Mouse (Mus musculus) MEL (cell line): ENCODE measurements at regions not wholly inside any gene's neighbourhood (a gene's known extent, or its start where the extent isn't known, plus 50 kb on each side); places are given as distances from the start of the nearest gene placed in this dataset.

Source experiments
- DNase-seq: peaks from one replicate; pipeline ENCODE4 v3.0.0; 2011; ENCODE audit warnings: low read depth, low spot score
- H3K27ac ChIP-seq: 2 replicates; pipeline ENCODE4 v1.5.1; 2012; ENCODE audit warnings: low read depth, mild to moderate bottlenecking, control low read depth, low read length, moderate library complexity; ENCODE audit not compliant: control insufficient read depth
- H3K27me3 ChIP-seq, 2 experiments: fragments of 150-350 bp in 1 of 2; sonication (generic) in 1 of 2; 2 replicates each; pipeline ENCODE4 v1.6.1; 2012; ENCODE audit warnings: low read length in 2 of 2, mild to moderate bottlenecking in 2 of 2, improper control_type of control experiment in 1 of 2, moderate library complexity in 1 of 2; ENCODE audit not compliant: insufficient read depth in 2 of 2, control insufficient read depth in 1 of 2
- H3K36me3 ChIP-seq, 2 experiments: 2 replicates each; pipeline ENCODE4 v1.6.1; 2012 to 2014; ENCODE audit warnings: low read length in 2 of 2, improper control_type of control experiment in 1 of 2, inconsistent platforms in 1 of 2, mild to moderate bottlenecking in 1 of 2; ENCODE audit not compliant: insufficient read depth in 2 of 2, control insufficient read depth in 1 of 2
- H3K4me1 ChIP-seq, 2 experiments: fragments of 150-350 bp in 1 of 2; sonication (generic) in 1 of 2; 2 replicates each; pipeline ENCODE4 v1.6.1; 2012; ENCODE audit warnings: low read length in 2 of 2, improper control_type of control experiment in 1 of 2, mild to moderate bottlenecking in 1 of 2; ENCODE audit not compliant: insufficient read depth in 2 of 2, control insufficient read depth in 1 of 2
- H3K4me3 ChIP-seq, 2 experiments: fragments of 150-350 bp in 1 of 2; sonication (generic) in 1 of 2; 2 replicates each; pipeline ENCODE4 v1.5.1; 2012; ENCODE audit warnings: low read depth in 2 of 2, low read length in 2 of 2, mild to moderate bottlenecking in 2 of 2, moderate library complexity in 2 of 2, control low read depth in 1 of 2, improper control_type of control experiment in 1 of 2; ENCODE audit not compliant: control insufficient read depth in 1 of 2, insufficient read depth in 1 of 2
- H3K79me2 ChIP-seq: 2 replicates; pipeline ENCODE4 v1.6.1; 2012; ENCODE audit warnings: mild to moderate bottlenecking, low read length, moderate library complexity; ENCODE audit not compliant: control insufficient read depth, poor library complexity, insufficient read depth
- H3K9ac ChIP-seq: 2 replicates; pipeline ENCODE4 v1.6.1; 2012; ENCODE audit warnings: low read depth, mild to moderate bottlenecking, control low read depth, low read length, moderate library complexity; ENCODE audit not compliant: control insufficient read depth, poor library complexity, severe bottlenecking
- H3K9me3 ChIP-seq: fragments of 150-350 bp; sonication (generic); replicated peaks from 2 replicates; pipeline ENCODE4 v1.6.1; 2012; ENCODE audit warnings: mild to moderate bottlenecking, low read length, improper control_type of control experiment, moderate library complexity; ENCODE audit not compliant: insufficient read depth
- HCFC1 ChIP-seq: IDR thresholded peaks from 2 replicates; pipeline ENCODE4 v1.6.1; 2012; ENCODE audit warnings: low read depth, mild to moderate bottlenecking, inconsistent platforms, low read length, improper control_type of control experiment, moderate library complexity
- JUND ChIP-seq: IDR thresholded peaks from 2 replicates; pipeline ENCODE4 v1.6.1; 2011; ENCODE audit warnings: low read depth, mild to moderate bottlenecking, improper control_type of control experiment, low read length
- MEF2A ChIP-seq: IDR thresholded peaks from 2 replicates; pipeline ENCODE4 v1.6.1; 2014; ENCODE audit warnings: low read depth, mild to moderate bottlenecking, inconsistent platforms, low read length, improper control_type of control experiment; ENCODE audit not compliant: poor library complexity, insufficient replicate concordance, severe bottlenecking; ENCODE audit errors: extremely low read depth
- MXI1 ChIP-seq: IDR thresholded peaks from 2 replicates; pipeline ENCODE4 v1.6.1; 2011; ENCODE audit warnings: mild to moderate bottlenecking, low read depth, low read length, improper control_type of control experiment
- MYC ChIP-seq: IDR thresholded peaks from 2 replicates; pipeline ENCODE4 v1.6.1; 2011; ENCODE audit warnings: low read depth, mild to moderate bottlenecking, low read length, improper control_type of control experiment, moderate library complexity
- NELFE ChIP-seq: IDR thresholded peaks from 2 replicates; pipeline ENCODE4 v1.6.1; 2011; ENCODE audit warnings: low read depth, low read length, improper control_type of control experiment
- POLR2AphosphoS5 ChIP-seq: IDR thresholded peaks from 2 replicates; pipeline ENCODE4 v1.6.1; 2012; ENCODE audit warnings: low read depth, borderline replicate concordance, mild to moderate bottlenecking, inconsistent platforms, low read length, moderate library complexity, mixed read lengths
- RAD21 ChIP-seq: IDR thresholded peaks from 2 replicates; pipeline ENCODE4 v1.6.1; 2011; ENCODE audit warnings: mild to moderate bottlenecking, low read depth, low read length, improper control_type of control experiment
- SIN3A ChIP-seq: IDR thresholded peaks from 2 replicates; pipeline ENCODE4 v1.6.1; 2012; ENCODE audit warnings: low read length, improper control_type of control experiment, inconsistent platforms
- SMC3 ChIP-seq: IDR thresholded peaks from 2 replicates; pipeline ENCODE4 v1.6.1; 2011; ENCODE audit warnings: low read depth, low read length, improper control_type of control experiment
- ZMIZ1 ChIP-seq: IDR thresholded peaks from 2 replicates; pipeline ENCODE4 v1.6.1; 2012; ENCODE audit warnings: low read depth, mild to moderate bottlenecking, inconsistent platforms, low read length, improper control_type of control experiment, moderate library complexity
- ZNF384 ChIP-seq: IDR thresholded peaks from 2 replicates; pipeline ENCODE4 v1.6.1; 2012; ENCODE audit warnings: low read depth, mild to moderate bottlenecking, inconsistent platforms, low read length, improper control_type of control experiment

DNA sequence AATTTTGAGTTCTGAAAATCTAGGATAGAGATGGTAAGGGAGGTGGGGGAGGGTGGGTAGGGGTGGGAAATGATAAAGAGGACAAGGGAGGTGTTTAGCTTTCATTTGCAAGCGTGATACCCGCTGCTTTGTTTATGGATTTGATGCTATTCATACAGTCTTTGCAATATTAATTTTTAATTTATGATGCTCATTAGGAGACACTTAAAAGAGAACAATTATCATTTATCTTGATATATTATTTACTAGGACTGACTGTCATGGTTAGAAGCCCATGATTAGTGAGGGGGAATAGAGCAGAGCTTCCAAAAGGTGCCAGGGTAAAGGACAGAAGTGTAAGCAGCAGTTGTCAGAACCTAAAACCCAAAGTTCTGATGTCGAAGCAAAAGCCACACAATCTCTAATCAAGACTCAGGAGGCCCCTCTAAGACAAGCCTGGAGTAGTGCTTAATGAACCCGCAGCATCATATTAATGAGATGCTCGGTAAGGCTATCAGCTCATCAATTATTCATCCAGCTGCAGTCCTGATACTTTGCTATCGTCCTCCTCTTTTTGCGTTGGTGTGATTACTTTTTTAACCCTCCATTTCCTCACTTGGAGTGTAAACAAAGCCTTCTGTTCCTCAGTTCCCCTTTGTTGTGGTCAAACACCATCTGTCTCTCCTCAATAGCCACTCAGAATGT, 115.8 kb upstream of the Etaa1 start:
- no peak for TF ChIP-seq SMC3
- no peak for TF ChIP-seq NELFE
- TF ChIP-seq HCFC1, result no peak
- TF ChIP-seq MXI1, result no peak
- no peak for TF ChIP-seq POLR2AphosphoS5
- TF ChIP-seq ZNF384, result no peak
- TF ChIP-seq JUND, result no peak

DNA sequence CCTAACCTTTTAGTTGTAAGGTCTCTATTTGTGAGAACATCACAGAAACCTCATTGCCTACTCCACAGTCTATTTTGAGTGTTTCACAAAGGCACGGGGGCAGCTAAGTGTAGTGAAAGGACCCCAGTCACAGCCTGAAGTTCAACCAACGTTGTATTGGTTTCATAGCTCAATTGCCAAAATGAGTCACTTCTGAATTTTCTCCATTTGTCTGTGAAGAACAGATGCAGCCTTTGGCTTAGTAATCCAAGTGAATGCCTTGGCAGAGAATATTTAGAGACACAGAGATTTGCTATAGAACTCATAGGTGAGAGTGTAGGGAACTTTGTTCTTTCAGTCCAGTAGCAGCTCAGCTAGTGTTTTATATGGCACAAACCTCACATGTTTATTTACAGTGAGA, 114.4 kb upstream of the Etaa1 start:
- Histone ChIP-seq H3K4me1 (no peaks in the 10 kb centered on the region), H3K9ac (no peak overlapping the region), H3K79me2 (no peaks in the 10 kb centered on the region), H3K9me3 (no peaks in the 10 kb centered on the region), H3K27ac (no peak overlapping the region), H3K27me3 (no peaks in the 10 kb centered on the region), H3K4me3 (no peak overlapping the region), H3K36me3 (no peaks in the 10 kb centered on the region)
- DNase-seq, result no peak
- TF ChIP-seq ZNF384 (no peak), MEF2A (no peak), ZMIZ1 (no peak), MYC (no peak), SIN3A (no peak)
- TF ChIP-seq, all 39 proteins: peak for 0

More for the DNA sequence above, 115.8 kb upstream of the Etaa1 start:
- no peaks in the 10 kb centered on the region for H3K36me3 ChIP-seq
- H3K79me2 ChIP-seq, result no peaks in the 10 kb centered on the region
- no peak for DNase-seq
- no peaks in the 10 kb centered on the region for H3K9me3 ChIP-seq
- H3K9ac ChIP-seq, result no peak overlapping the region
- H3K4me1 ChIP-seq, result no peaks in the 10 kb centered on the region
- H3K4me3 ChIP-seq, result no peak overlapping the region
- no peaks in the 10 kb centered on the region for H3K27me3 ChIP-seq
- no peak overlapping the region for H3K27ac ChIP-seq

GRCm38 (mm10) chr11:18067676-18068075, 114.0 kb upstream of the Etaa1 start:
- Histone ChIP-seq H3K4me1 (no peaks in the 10 kb centered on the region), H3K9ac (no peak overlapping the region), H3K36me3 (no peaks in the 10 kb centered on the region), H3K27me3 (no peaks in the 10 kb centered on the region), H3K79me2 (no peaks in the 10 kb centered on the region), H3K4me3 (no peak overlapping the region), H3K9me3 (no peaks in the 10 kb centered on the region), H3K27ac (no peak overlapping the region)
- no peak for DNase-seq
- no peak for TF ChIP-seq RAD21
- TF ChIP-seq MXI1, result no peak
